Mouse (Mus musculus) kidney, adult 2 months (tissue): Measurements from ENCODE around the gene Cd52. TPM values are rescaled to one million over a fixed set of nuclear protein-coding genes. Genes with fewer than 3 reads are reported as not detected.

ENCODE experiments used
- DNase-seq: peaks from one replicate; pipeline ENCODE4 v3.0.0; 2021
- H3K27ac ChIP-seq: fragments of 200-500 bp; 2 replicates; pipeline ENCODE4 v1.5.1; 2012; ENCODE audit warnings: low read depth, low read length, control low read depth, inconsistent platforms; ENCODE audit not compliant: insufficient read depth
- H3K27me3 ChIP-seq: fragments of 200-500 bp; replicated peaks from 2 replicates; pipeline ENCODE4 v1.6.1; 2012; ENCODE audit warnings: mild to moderate bottlenecking, moderate library complexity, low read length, inconsistent platforms; ENCODE audit not compliant: control insufficient read depth, insufficient read depth
- H3K36me3 ChIP-seq: fragments of 200-500 bp; 2 replicates; pipeline ENCODE4 v1.6.1; 2012; ENCODE audit warnings: mild to moderate bottlenecking, moderate library complexity, low read length, inconsistent platforms; ENCODE audit not compliant: control insufficient read depth, insufficient read depth
- H3K4me1 ChIP-seq: fragments of 200-500 bp; 2 replicates; pipeline ENCODE4 v1.6.1; 2011; ENCODE audit warnings: low read length; ENCODE audit not compliant: control insufficient read depth, insufficient read depth
- H3K4me3 ChIP-seq: fragments of 200-500 bp; 2 replicates; pipeline ENCODE4 v1.5.1; 2011; ENCODE audit warnings: mild to moderate bottlenecking, low read depth, low read length, control low read depth; ENCODE audit not compliant: insufficient read depth
- CTCF ChIP-seq: fragments of 200-500 bp; conservative IDR thresholded peaks from 2 replicates; pipeline ENCODE4 v1.5.1; 2011; ENCODE audit warnings: low read depth, mild to moderate bottlenecking, control low read depth, low read length, moderate library complexity, mixed read lengths; ENCODE audit not compliant: insufficient read depth, insufficient read length
- POLR2A ChIP-seq: fragments of 200-500 bp; IDR thresholded peaks from one replicate; pipeline ENCODE4 v1.6.1; 2011; ENCODE audit warnings: low read depth, low read length, control low read depth
- WGBS: fragments of 180-500 bp; shearing (Covaris S2); methylation state at CpG from one replicate; pipeline ENCODE4 v1.1.7; 2018; 5-methylcytosine and 5-hydroxymethylcytosine counted together
- polyA plus RNA-seq: library from polyadenylated mRNA; depleted of rRNA; stranded (reverse); fragments of >200 nt; gene quantifications from 2 replicates; pipeline ENCODE4 v1.2.3, GENCODE M21; 2012

Gene Cd52
- polyA plus RNA-seq, 1 experiment = 65.1 TPM

DNA sequence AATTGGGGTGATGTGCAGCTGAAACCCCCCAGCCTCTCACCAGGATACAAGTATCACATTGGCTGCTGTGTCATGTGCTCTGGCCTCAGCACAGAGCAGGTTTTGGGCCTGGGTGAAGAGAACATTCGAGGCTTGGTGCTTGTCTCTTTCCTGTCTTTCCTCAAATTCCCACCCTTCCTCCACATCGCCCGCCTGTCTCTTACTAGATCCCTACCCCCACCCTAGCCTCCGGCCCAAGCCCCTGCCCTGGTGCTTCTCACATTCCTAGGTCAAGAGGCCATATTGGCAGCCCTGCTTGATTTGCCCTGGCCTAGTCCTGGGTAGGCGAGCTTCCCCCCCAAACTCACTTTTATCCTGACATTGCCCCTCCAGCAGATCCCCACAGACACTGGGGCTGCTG lies 24.2 kb upstream of the Cd52 start:
- TF ChIP-seq CTCF = no peak
- TF ChIP-seq POLR2A = no peak
- DNase-seq = no peak
- Histone ChIP-seq H3K36me3 (no peaks in the 10 kb centered on the region), H3K4me3 (no peak overlapping the region), H3K27me3 (no peaks in the 10 kb centered on the region), H3K27ac (no peak overlapping the region), H3K4me1 (no peaks in the 10 kb centered on the region)
- 88% methylated on average over 5 of the region's 5 CpGs for WGBS

DNA sequence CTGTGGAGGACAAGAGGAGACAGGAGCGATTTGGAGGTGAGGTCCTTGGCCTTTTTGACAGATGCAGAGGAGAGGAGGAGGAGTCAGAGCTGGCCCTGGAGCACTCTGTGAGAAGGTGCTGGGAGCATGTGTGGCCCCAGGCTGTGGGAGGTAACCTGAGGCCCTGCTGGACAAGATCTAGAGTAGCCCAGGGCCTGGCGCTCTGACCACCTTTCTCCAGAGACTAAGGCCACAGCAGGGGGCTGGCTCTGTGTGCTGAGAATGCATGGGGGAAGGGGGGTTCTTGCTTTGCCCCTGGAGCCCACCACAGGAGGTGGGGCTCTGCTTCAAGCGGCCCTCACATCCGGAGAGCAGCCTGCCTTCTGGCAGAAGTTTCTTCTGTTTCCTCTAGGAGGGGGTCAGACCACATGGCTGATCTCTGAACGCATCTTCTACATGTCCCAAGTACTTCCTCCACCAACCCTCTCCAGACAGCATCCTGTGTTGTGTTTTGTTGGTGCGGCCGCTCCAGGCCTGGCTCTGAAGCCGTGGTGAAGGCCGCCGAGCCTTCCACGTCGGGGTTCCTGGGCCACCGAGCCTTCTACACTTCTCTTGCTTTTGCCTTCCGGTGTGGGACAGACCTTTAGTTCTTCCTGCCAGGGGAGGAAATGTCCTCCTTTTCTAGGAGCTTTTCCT lies 23.4 kb upstream of the Cd52 start:
- TF ChIP-seq CTCF = no peak
- TF ChIP-seq POLR2A = no peak
- DNase-seq = no peak
- Histone ChIP-seq H3K27ac (no peak overlapping the region), H3K36me3 (no peaks in the 10 kb centered on the region), H3K4me3 (no peak overlapping the region), H3K4me1 (no peaks in the 10 kb centered on the region), H3K27me3 (no peaks in the 10 kb centered on the region)
- 63% methylated on average over 14 of the region's 14 CpGs for WGBS

DNA sequence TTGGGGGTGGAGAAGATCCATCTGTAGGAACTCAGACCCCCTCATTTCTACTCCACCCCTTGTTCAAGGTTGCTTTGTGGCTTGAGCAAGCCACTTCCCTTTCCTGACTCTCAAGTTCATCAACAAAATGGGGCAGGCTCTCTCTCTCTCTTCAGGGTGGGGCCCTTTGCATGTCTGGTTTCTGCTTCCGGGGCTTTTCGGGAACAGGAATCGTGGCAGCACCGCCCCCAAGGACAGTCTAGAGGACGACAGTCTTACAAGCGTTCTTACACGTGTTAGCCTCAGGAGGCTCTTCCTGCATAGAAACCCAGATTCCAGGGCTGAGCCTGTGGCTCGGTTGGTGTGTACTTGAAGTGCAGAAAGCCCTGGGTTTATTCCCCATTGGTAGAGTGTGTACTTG lies 22.1 kb upstream of the Cd52 start:
- Histone ChIP-seq H3K4me1 (no peaks in the 10 kb centered on the region), H3K4me3 (no peak overlapping the region), H3K27me3 (no peaks in the 10 kb centered on the region), H3K27ac (no peak overlapping the region), H3K36me3 (no peaks in the 10 kb centered on the region)
- 60% methylated on average over 8 of the region's 8 CpGs for WGBS
- TF ChIP-seq CTCF (no peak), POLR2A (no peak)
- no peak for DNase-seq

DNA sequence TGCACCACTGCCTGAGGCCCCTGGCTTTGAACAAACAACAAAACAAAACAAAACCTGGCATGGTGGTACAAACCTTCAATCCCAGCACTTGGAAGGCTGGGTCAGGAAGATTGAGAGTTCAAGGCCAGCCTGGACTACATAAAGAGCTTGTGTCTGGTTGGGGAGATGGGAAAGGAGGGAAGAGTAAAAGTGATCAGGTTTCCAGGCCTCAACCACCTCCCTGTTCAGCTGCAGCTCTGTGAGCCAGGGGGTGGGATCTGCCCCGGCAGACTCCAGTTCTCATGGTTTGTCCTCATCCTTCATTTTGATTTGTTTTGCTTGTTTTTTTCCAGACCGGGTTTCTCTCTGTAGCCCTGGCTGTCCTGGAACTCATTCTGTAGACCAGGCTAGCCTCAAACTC lies 21.6 kb upstream of the Cd52 start:
- DNase-seq = no peak
- TF ChIP-seq POLR2A (no peak), CTCF (no peak)
- 80% methylated on average over 2 of the region's 2 CpGs for WGBS

DNA sequence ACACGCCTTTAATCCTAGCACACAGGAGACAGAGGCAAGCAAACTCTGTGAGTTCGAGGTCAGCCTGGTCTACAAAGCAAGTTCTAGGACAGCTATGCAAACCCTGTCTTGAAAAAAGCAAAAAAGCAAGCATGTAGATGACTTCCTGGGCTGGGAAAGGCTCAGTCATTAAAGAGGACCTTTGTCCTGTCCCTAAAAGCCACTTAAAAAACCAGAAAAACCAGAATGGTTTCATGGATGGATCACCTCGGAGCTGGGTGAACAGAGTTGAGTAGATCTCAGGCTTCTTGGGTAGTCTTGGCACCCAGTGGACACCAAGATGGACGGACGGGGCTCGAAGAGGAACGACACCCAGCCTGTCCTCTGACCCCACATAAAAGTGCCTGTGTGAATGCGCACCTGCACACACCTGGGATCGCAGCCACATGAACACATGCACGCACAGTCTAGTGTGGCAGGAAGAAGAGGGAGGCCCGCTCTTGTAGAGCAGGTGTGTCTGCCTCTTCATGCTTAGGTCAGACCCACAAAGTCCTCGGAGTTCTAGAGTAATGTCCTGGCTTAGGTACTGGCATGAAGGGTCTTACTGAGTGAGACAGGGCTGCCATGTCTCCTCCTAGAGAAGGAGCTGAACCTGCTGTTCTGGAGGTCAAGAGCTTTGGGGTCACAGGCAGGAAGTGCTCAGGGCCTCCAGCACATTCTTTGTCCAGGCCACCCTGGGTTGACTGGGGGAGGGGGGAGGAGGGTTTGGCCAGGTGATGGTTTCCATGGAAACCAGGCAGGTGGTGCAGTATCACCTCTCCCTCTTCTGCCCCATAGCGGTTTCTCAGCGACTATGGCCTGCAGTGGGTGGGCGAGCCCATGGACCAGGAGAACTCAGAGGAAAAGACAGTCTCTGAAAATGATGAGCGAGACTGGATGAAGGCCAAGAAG lies 20.6 kb upstream of the Cd52 start:
- WGBS = 86% methylated on average over 16 of the region's 16 CpGs
- Histone ChIP-seq H3K27ac (no peak overlapping the region), H3K36me3 (no peaks in the 10 kb centered on the region), H3K27me3 (no peaks in the 10 kb centered on the region), H3K4me1 (no peaks in the 10 kb centered on the region), H3K4me3 (no peak overlapping the region)
- DNase-seq = no peak
- TF ChIP-seq POLR2A (no peak), CTCF (no peak)

More for the DNA sequence above, 21.6 kb upstream of the Cd52 start:
- H3K4me1 ChIP-seq = no peaks in the 10 kb centered on the region
- H3K27ac ChIP-seq = no peak overlapping the region
- no peaks in the 10 kb centered on the region for H3K27me3 ChIP-seq
- no peak overlapping the region for H3K4me3 ChIP-seq
- H3K36me3 ChIP-seq = no peaks in the 10 kb centered on the region

DNA sequence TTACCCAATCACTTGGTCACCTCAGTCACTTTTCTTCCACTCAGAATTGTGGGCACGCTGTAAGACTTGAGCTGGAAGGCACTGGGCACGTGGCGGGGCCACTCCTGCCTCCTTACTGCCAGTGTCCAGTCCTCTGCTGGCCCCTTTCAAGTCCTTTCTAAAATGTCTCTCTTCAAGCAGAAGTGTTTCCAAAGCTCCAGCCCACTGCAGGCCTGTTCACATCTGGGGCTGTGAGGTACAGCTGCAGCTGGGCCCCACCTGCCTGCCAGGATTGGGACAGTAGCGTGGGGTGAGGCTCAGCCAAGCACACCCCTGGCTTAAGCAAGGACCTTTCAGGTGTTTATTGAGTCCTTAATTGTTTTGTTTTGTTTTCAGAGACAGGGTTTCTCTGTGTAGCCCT lies 19.2 kb upstream of the Cd52 start:
- no peaks in the 10 kb centered on the region for H3K36me3 ChIP-seq
- H3K27me3 ChIP-seq = no peaks in the 10 kb centered on the region
- WGBS = 98% methylated on average over 4 of the region's 4 CpGs
- DNase-seq = no peak
- no peaks in the 10 kb centered on the region for H3K4me1 ChIP-seq
- TF ChIP-seq POLR2A (no peak), CTCF (no peak)
- H3K4me3 ChIP-seq = no peak overlapping the region
- H3K27ac ChIP-seq = no peak overlapping the region

DNA sequence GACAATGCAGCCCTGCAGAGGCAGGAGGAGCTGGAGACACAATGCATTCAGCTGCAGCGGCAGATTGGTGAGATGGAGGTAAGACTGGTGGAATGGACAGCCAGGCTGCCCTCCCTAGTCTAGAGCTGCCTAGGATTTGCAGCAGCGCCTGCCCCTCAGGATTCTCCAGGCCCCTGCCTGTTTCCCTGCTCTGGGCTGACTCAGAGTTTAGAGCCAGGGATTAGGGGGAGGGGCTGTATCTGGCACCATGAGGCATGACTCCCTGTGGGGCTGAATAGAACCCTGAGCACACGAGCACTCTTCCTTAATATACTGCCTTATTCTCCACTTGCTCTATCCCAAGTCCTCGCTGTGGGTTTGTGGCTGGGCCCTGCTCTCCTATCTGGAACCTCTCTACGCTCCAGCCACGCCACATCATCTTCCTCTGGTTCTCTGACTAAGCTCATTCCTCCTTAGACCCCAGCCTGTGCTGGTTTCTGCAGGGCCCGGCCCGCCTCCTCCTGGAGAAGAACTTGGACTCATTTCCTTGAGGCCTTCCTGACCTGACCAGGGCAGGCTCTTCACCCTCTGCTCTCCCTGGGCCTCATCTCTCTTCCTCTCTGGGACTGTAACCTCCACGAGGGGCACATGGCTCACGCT lies 18.6 kb upstream of the Cd52 start:
- Histone ChIP-seq H3K27me3 (no peaks in the 10 kb centered on the region), H3K36me3 (no peaks in the 10 kb centered on the region), H3K4me1 (no peaks in the 10 kb centered on the region), H3K27ac (no peak overlapping the region), H3K4me3 (no peak overlapping the region)
- TF ChIP-seq CTCF (no peak), POLR2A (no peak)
- DNase-seq = no peak
- 75% methylated on average over 10 of the region's 10 CpGs for WGBS
